Mouse (Mus musculus): ENCODE measurements around the gene Ssr3.

GRCm38 (mm10) chr3:65441586-65442111, 49.2 kb upstream of the Ssr3 start:
- no peak for TF ChIP-seq POLR2A (IDR thresholded peaks at IDR 0.05; ENCODE audit: low read depth, low read length)
- TF ChIP-seq CTCF (IDR thresholded peaks at IDR 0.05; ENCODE audit: borderline replicate concordance, insufficient read depth, low read length): no peak
